Mouse (Mus musculus) embryonic fibroblast, embryonic 13.5 days (primary cell): ENCODE results near the gene Prkcz. TPM values are rescaled to one million over a fixed set of nuclear protein-coding genes. Genes with fewer than 3 reads are reported as not detected.
"Not testable (repeated sequence)": the region's sequence is repeated elsewhere in the genome, so short reads cannot be mapped to it uniquely, and the experiment has no call there.

Experiments
- H3K27ac ChIP-seq: 2 replicates; pipeline ENCODE4 v1.5.1; 2012; ENCODE audit warnings: low read length, control low read depth, inconsistent platforms; ENCODE audit not compliant: insufficient read depth
- H3K4me1 ChIP-seq: 2 replicates; pipeline ENCODE4 v1.6.1; 2011; ENCODE audit warnings: low read length; ENCODE audit not compliant: control insufficient read depth, insufficient read depth
- H3K4me3 ChIP-seq: 2 replicates; pipeline ENCODE4 v1.5.1; 2011; ENCODE audit warnings: mild to moderate bottlenecking, control low read depth, low read length; ENCODE audit not compliant: insufficient read depth
- CTCF ChIP-seq: IDR thresholded peaks from 2 replicates; pipeline ENCODE4 v1.5.1; 2011; ENCODE audit warnings: mild to moderate bottlenecking, control low read depth, low read length, moderate library complexity, borderline replicate concordance; ENCODE audit not compliant: insufficient read depth
- POLR2A ChIP-seq: IDR thresholded peaks from 2 replicates; pipeline ENCODE4 v1.6.1; 2011; ENCODE audit warnings: low read depth, mild to moderate bottlenecking, control low read depth, low read length, moderate library complexity
- polyA plus RNA-seq: library from polyadenylated mRNA; stranded (reverse); fragments of >200 nt; gene quantifications from 2 replicates; pipeline ENCODE4 v1.2.4, GENCODE M21; 2011; ENCODE audit warnings: low read depth; ENCODE audit not compliant: missing spikeins, insufficient read length

The Prkcz gene
- polyA plus RNA-seq, 1 experiment: 0.63 TPM

GRCm38 (mm10) chr4:155249648-155250351 lies 111.4 kb downstream of the Prkcz start, which contains the start of gene Faap20:
TSS of gene Faap20 (plus strand) at chr4:155249802.
- Histone ChIP-seq H3K27ac (peak within 1 kb of the TSS; percentile 98), H3K4me1 (peaks cover 7% of the 10 kb centered on the region), H3K4me3 (peak within 1 kb of the TSS; percentile 65)
- TF ChIP-seq CTCF (no peak), POLR2A (peak; percentile 85)

GRCm38 (mm10) chr4:155249257-155249647 lies 111.9 kb downstream of the Prkcz start:
- Histone ChIP-seq H3K4me1 (peaks cover 7% of the 10 kb centered on the region), H3K27ac (peak overlapping the region; percentile 90), H3K4me3 (peak overlapping the region; percentile 65)
- peak; percentile 92 for TF ChIP-seq CTCF
- no peak for TF ChIP-seq POLR2A

- H3K4me1 ChIP-seq, H3K4me3 ChIP-seq, H3K27ac ChIP-seq: not testable (repeated sequence)
These were observed 113.1 kb downstream of the Prkcz start for GRCm38 (mm10) chr4:155248054-155248453.

- TF ChIP-seq CTCF (no peak), POLR2A (no peak)
- no peak overlapping the region for H3K27ac ChIP-seq
- H3K4me3 ChIP-seq: no peak overlapping the region
- H3K4me1 ChIP-seq: peaks cover 7% of the 10 kb centered on the region
These were observed 114.5 kb downstream of the Prkcz start for GRCm38 (mm10) chr4:155246691-155247105.

- TF ChIP-seq CTCF (no peak), POLR2A (no peak)
- H3K4me1 ChIP-seq: peaks cover 7% of the 10 kb centered on the region
- no peak overlapping the region for H3K4me3 ChIP-seq
- no peak overlapping the region for H3K27ac ChIP-seq
These were observed 115.2 kb downstream of the Prkcz start for GRCm38 (mm10) chr4:155245770-155246492.

GRCm38 (mm10) chr4:155243233-155243632 lies 117.9 kb downstream of the Prkcz start:
- TF ChIP-seq POLR2A: no peak
- no peak for TF ChIP-seq CTCF
- Histone ChIP-seq H3K4me3 (no peak overlapping the region), H3K4me1 (peaks cover 7% of the 10 kb centered on the region), H3K27ac (no peak overlapping the region)

GRCm38 (mm10) chr4:155242292-155242691 lies 118.9 kb downstream of the Prkcz start:
- no peak overlapping the region for H3K4me3 ChIP-seq
- TF ChIP-seq POLR2A (no peak), CTCF (no peak)
- no peak overlapping the region for H3K27ac ChIP-seq
- peaks cover 7% of the 10 kb centered on the region for H3K4me1 ChIP-seq

- Histone ChIP-seq H3K4me3 (no peak overlapping the region), H3K4me1 (peaks cover 7% of the 10 kb centered on the region), H3K27ac (no peak overlapping the region)
- TF ChIP-seq CTCF: no peak
These were observed 119.4 kb downstream of the Prkcz start for GRCm38 (mm10) chr4:155241789-155242188.

GRCm38 (mm10) chr4:155239494-155239893 lies 121.7 kb downstream of the Prkcz start:
- TF ChIP-seq POLR2A (no peak), CTCF (no peak)
- no peak overlapping the region for H3K27ac ChIP-seq
- H3K4me1 ChIP-seq: peaks cover 12% of the 10 kb centered on the region
- H3K4me3 ChIP-seq: no peak overlapping the region

GRCm38 (mm10) chr4:155238276-155238675 lies 122.9 kb downstream of the Prkcz start:
- Histone ChIP-seq H3K27ac (peak overlapping the region; percentile 90), H3K4me3 (no peak overlapping the region), H3K4me1 (peaks cover 21% of the 10 kb centered on the region)
- TF ChIP-seq CTCF (no peak), POLR2A (peak; percentile 39; the same call in 1 of the 2 replicates)
